Mouse (Mus musculus) small intestine, adult 2 months (tissue): ENCODE data around the gene Rnf151. TPM values are rescaled to one million over a fixed set of nuclear protein-coding genes. Genes with fewer than 3 reads are reported as not detected.

Experiments used
- H3K27ac ChIP-seq: fragments of 200-500 bp; 2 replicates; pipeline ENCODE4 v1.5.1; 2012; ENCODE audit warnings: low read depth, low read length, control low read depth, inconsistent platforms; ENCODE audit not compliant: insufficient read depth
- H3K27me3 ChIP-seq: fragments of 200-500 bp; 2 replicates; pipeline ENCODE4 v1.6.1; 2012; ENCODE audit warnings: mild to moderate bottlenecking, moderate library complexity, low read length, inconsistent platforms; ENCODE audit not compliant: control insufficient read depth, insufficient read depth
- H3K36me3 ChIP-seq: fragments of 200-500 bp; 2 replicates; pipeline ENCODE4 v1.6.1; 2012; ENCODE audit warnings: mild to moderate bottlenecking, low read length, control low read depth, inconsistent platforms; ENCODE audit not compliant: control insufficient read depth, insufficient read depth
- H3K4me1 ChIP-seq: fragments of 200-500 bp; 2 replicates; pipeline ENCODE4 v1.6.1; 2012; ENCODE audit warnings: low read length, inconsistent platforms, mixed read lengths; ENCODE audit not compliant: control insufficient read depth, insufficient read depth, insufficient read length
- H3K4me3 ChIP-seq: fragments of 200-500 bp; 2 replicates; pipeline ENCODE4 v1.5.1; 2012; ENCODE audit warnings: low read depth, mild to moderate bottlenecking, control low read depth, inconsistent platforms, low read length, moderate library complexity
- CTCF ChIP-seq: fragments of 200-500 bp; IDR thresholded peaks from 2 replicates; pipeline ENCODE4 v1.5.1; 2012; ENCODE audit warnings: low read depth, mild to moderate bottlenecking, control low read depth, inconsistent platforms, low read length, moderate library complexity, mixed read lengths; ENCODE audit not compliant: insufficient replicate concordance, insufficient read length; ENCODE audit errors: extremely low read depth
- POLR2A ChIP-seq: fragments of 200-500 bp; IDR thresholded peaks from 2 replicates; pipeline ENCODE4 v1.6.1; 2012; ENCODE audit warnings: low read depth, mild to moderate bottlenecking, control low read depth, inconsistent platforms, low read length, moderate library complexity
- WGBS: fragments of 180-500 bp; shearing (Covaris S2); methylation state at CpG from one replicate; pipeline ENCODE4 v1.1.7; 2018; 5-methylcytosine and 5-hydroxymethylcytosine counted together
- polyA plus RNA-seq: library from polyadenylated mRNA; depleted of rRNA; stranded (reverse); fragments of >200 nt; gene quantifications from 2 replicates; pipeline ENCODE4 v1.2.3, GENCODE M21; 2012

The Rnf151 gene
- polyA plus RNA-seq, 1 experiment, result 0.19 TPM

GRCm38 (mm10) chr17:24738238-24738637 is 20.4 kb upstream of the Rnf151 start:
- TF ChIP-seq POLR2A, result no peak
- no peak for TF ChIP-seq CTCF
- H3K4me3 ChIP-seq, result no peak overlapping the region
- H3K36me3 ChIP-seq, result peaks cover 15% of the 10 kb centered on the region
- no peak overlapping the region for H3K27ac ChIP-seq
- WGBS, result 34% methylated on average over 4 of the region's 4 CpGs
- no peaks in the 10 kb centered on the region for H3K27me3 ChIP-seq
- peaks cover 15% of the 10 kb centered on the region; the same call in 1 of the 2 replicates for H3K4me1 ChIP-seq

- WGBS, result 13% methylated on average over 8 of the region's 8 CpGs
- H3K27me3 ChIP-seq, result no peaks in the 10 kb centered on the region
- no peak for TF ChIP-seq POLR2A
- peak; percentile 18; the same call in 1 of the 2 replicates for TF ChIP-seq CTCF
- peak overlapping the region; percentile 80 for H3K4me3 ChIP-seq
- peaks cover 10% of the 10 kb centered on the region for H3K36me3 ChIP-seq
- H3K4me1 ChIP-seq, result peaks cover 15% of the 10 kb centered on the region; the same call in 1 of the 2 replicates
- H3K27ac ChIP-seq, result peak overlapping the region; percentile 2; the same call in 1 of the 2 replicates
These were observed 19.4 kb upstream of the Rnf151 start for GRCm38 (mm10) chr17:24737135-24737810.

GRCm38 (mm10) chr17:24736330-24737051 is 18.6 kb upstream of the Rnf151 start, which contains the start of gene Msrb1:
Gene Msrb1, plus strand, starts transcription at chr17:24736642.
- H3K36me3 ChIP-seq, result peaks cover 5% of the 10 kb centered on the region
- H3K27ac ChIP-seq, result peak within 1 kb of the TSS; percentile 75
- H3K4me3 ChIP-seq, result peak within 1 kb of the TSS; percentile 80
- TF ChIP-seq POLR2A (peak; percentile 95), CTCF (no peak)
- H3K4me1 ChIP-seq, result peaks cover 15% of the 10 kb centered on the region; the same call in 1 of the 2 replicates
- no peaks in the 10 kb centered on the region for H3K27me3 ChIP-seq
- under 1% methylated on average over 29 of the region's 29 CpGs for WGBS

GRCm38 (mm10) chr17:24735446-24735845 is 17.6 kb upstream of the Rnf151 start:
- H3K27me3 ChIP-seq, result no peaks in the 10 kb centered on the region

GRCm38 (mm10) chr17:24734513-24734912 is 16.6 kb upstream of the Rnf151 start:
- TF ChIP-seq POLR2A, result no peak
- TF ChIP-seq CTCF, result no peak
- Histone ChIP-seq H3K27ac (no peak overlapping the region), H3K4me1 (peaks cover 15% of the 10 kb centered on the region; the same call in 1 of the 2 replicates), H3K4me3 (no peak overlapping the region), H3K36me3 (no peaks in the 10 kb centered on the region), H3K27me3 (no peaks in the 10 kb centered on the region)
- 89% methylated on average over 1 of the region's 1 CpGs for WGBS

More at GRCm38 (mm10) chr17:24735446-24735845, 17.6 kb upstream of the Rnf151 start:
- no peaks in the 10 kb centered on the region for H3K36me3 ChIP-seq
- 88% methylated on average over 7 of the region's 7 CpGs for WGBS
- peak overlapping the region; percentile 60; the same call in 1 of the 2 replicates for H3K27ac ChIP-seq
- H3K4me1 ChIP-seq, result peaks cover 15% of the 10 kb centered on the region; the same call in 1 of the 2 replicates
- H3K4me3 ChIP-seq, result no peak overlapping the region
- TF ChIP-seq POLR2A, result no peak
- no peak for TF ChIP-seq CTCF

GRCm38 (mm10) chr17:24733434-24734050 is 15.7 kb upstream of the Rnf151 start:
- WGBS, result 89% methylated on average over 21 of the region's 21 CpGs
- H3K27ac ChIP-seq, result no peak overlapping the region
- TF ChIP-seq POLR2A (no peak), CTCF (no peak)

More at GRCm38 (mm10) chr17:24733434-24734050, 15.7 kb upstream of the Rnf151 start:
- H3K4me3 ChIP-seq, result no peak overlapping the region
- no peaks in the 10 kb centered on the region for H3K36me3 ChIP-seq
- H3K4me1 ChIP-seq, result peaks cover 15% of the 10 kb centered on the region; the same call in 1 of the 2 replicates
- H3K27me3 ChIP-seq, result no peaks in the 10 kb centered on the region
